Mouse (Mus musculus): Measurements from ENCODE around the gene Prickle2.

GRCm38 (mm10) chr6:92549246-92549645 lies 156.7 kb downstream of the Prickle2 start:
- TF ChIP-seq EP300 (IDR thresholded peaks at IDR 0.05; ENCODE audit: low read depth) (no peak), CTCF (IDR thresholded peaks at IDR 0.05; ENCODE audit: low read depth) (no peak)

All from heart, postnatal 0 days (tissue).